Mouse (Mus musculus) intestine, postnatal 0 days (tissue): ENCODE data around the gene Serpinb6b. TPM values are rescaled to one million over a fixed set of nuclear protein-coding genes. Genes with fewer than 3 reads are reported as not detected.
"Not testable (repeated sequence)": the region's sequence is repeated elsewhere in the genome, so short reads cannot be mapped to it uniquely, and the experiment has no call there.

Source experiments
- ATAC-seq: fragments of 200-750 bp; cut with Nextera tagmentation; 2 replicates; pipeline ENCODE4 v1.8.0; 2017; ENCODE audit warnings: mild to moderate bottlenecking, moderate TSS enrichment, moderate library complexity
- H3K27ac ChIP-seq: fragments of 300-500 bp; sonication (generic); 2 replicates; pipeline ENCODE4 v1.5.1; 2014; ENCODE audit warnings: mild to moderate bottlenecking, low read depth, low read length, moderate library complexity
- H3K27me3 ChIP-seq: fragments of 300-500 bp; sonication (generic); replicated peaks from 2 replicates; pipeline ENCODE4 v1.6.1; 2014; ENCODE audit warnings: low read length, mixed read lengths; ENCODE audit not compliant: control insufficient read depth, insufficient read depth
- H3K36me3 ChIP-seq: fragments of 300-500 bp; sonication (generic); 2 replicates; pipeline ENCODE4 v1.6.1; 2014; ENCODE audit warnings: mild to moderate bottlenecking, moderate library complexity; ENCODE audit not compliant: control insufficient read depth, insufficient read depth
- H3K4me1 ChIP-seq: fragments of 300-500 bp; sonication (generic); replicated peaks from 2 replicates; pipeline ENCODE4 v1.6.1; 2014; ENCODE audit warnings: antibody characterized with exemption, low read length, mixed read lengths; ENCODE audit not compliant: control insufficient read depth, insufficient read depth
- H3K4me2 ChIP-seq: fragments of 300-500 bp; sonication (generic); replicated peaks from 2 replicates; pipeline ENCODE4 v1.6.1; 2014; ENCODE audit warnings: low read depth, mild to moderate bottlenecking, moderate library complexity
- H3K4me3 ChIP-seq: fragments of 300-500 bp; sonication (generic); 2 replicates; pipeline ENCODE4 v1.5.1; 2014; ENCODE audit warnings: low read depth, low read length
- H3K9ac ChIP-seq: fragments of 300-500 bp; sonication (generic); 2 replicates; pipeline ENCODE4 v1.6.1; 2014; ENCODE audit warnings: mild to moderate bottlenecking, low read depth, low read length
- H3K9me3 ChIP-seq: fragments of 300-500 bp; sonication (generic); 2 replicates; pipeline ENCODE4 v1.6.1; 2016; ENCODE audit warnings: mixed run types; ENCODE audit not compliant: control insufficient read depth
- CTCF ChIP-seq: sonication (generic); IDR thresholded peaks from 2 replicates; pipeline ENCODE4 v1.5.1; 2016; ENCODE audit warnings: low read depth, mild to moderate bottlenecking, control low read depth, antibody characterized with exemption, moderate library complexity
- WGBS: fragments of 180-500 bp; shearing (Covaris S2); extraction: QIAGEN DNeasy Blood & Tissue Kit; methylation state at CpG from one replicate; pipeline ENCODE4 v1.1.7; 2014; 5-methylcytosine and 5-hydroxymethylcytosine counted together
- polyA plus RNA-seq: library from polyadenylated mRNA; unstranded; fragments of >200 nt; fragmentation: Nextera tagmentation; extraction: Ambion mirVana; gene quantifications from 2 replicates; pipeline ENCODE4 v1.2.1, GENCODE M21; 2015

Serpinb6b gene
- polyA plus RNA-seq, 1 experiment from 2014 or later = 13.8 TPM

DNA sequence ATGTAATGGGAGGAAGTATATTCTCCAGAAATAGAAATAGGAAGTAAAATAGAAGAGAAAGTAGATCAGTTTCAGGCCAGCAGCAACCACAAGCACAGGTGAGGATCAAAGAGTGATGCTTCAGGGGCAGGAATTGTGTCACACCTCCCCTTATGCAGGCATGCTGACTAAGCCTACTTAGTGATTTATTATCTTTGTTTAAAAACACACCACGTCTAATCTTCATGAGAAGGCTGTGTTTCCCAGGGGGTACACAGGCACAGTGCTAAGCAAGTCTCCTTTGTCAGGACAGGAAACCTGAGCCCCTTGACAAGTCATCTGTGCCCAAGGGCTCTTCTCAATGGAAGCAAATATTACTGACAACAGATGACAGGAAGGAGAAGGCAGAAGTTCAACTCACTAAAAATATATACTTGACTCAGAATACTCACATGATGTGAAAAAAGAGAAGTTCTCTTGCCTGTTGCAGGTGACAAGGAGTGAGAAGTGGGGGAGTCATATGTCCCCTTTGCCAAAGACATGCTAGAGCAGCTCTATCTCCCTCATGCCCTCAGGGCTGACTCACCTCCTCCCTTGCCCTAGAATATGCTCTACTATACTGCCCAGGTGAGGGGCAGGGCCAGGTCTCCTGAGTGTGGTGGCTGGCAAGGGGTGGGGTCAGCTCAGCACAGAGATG, 30.2 kb upstream of the Serpinb6b start:
- Histone ChIP-seq H3K27ac (no peak overlapping the region), H3K36me3 (no peaks in the 10 kb centered on the region), H3K9ac (no peak overlapping the region), H3K9me3 (no peaks in the 10 kb centered on the region), H3K4me3 (no peak overlapping the region), H3K4me1 (no peaks in the 10 kb centered on the region), H3K4me2 (no peak overlapping the region), H3K27me3 (no peaks in the 10 kb centered on the region)
- ATAC-seq = no peak
- TF ChIP-seq CTCF = no peak
- WGBS = 5% methylated on average over 1 of the region's 1 CpGs

DNA sequence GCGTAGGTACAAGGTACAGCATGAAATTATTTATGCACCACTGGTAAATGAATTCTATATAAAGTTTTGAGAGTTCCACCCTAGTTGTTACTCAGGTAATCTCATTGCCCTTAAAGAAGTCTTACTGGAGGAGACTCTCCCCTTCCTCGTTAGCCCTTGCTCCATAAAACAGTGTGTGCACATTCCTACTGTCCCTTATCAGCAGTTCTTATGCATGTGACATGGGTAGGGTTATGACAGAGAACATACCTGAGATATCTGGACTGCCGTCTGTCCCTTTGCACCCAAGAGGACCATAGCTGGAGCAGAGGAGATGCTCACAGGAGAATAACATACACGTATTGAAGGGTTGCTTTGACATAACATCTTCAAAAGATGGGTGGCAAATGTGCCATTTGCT, 26.7 kb upstream of the Serpinb6b start:
- H3K27me3 ChIP-seq, H3K4me1 ChIP-seq, H3K4me2 ChIP-seq, H3K9me3 ChIP-seq, H3K9ac ChIP-seq, H3K36me3 ChIP-seq, H3K4me3 ChIP-seq, H3K27ac ChIP-seq: not testable (repeated sequence)
- peak; percentile 90 for ATAC-seq
- WGBS = 49% methylated on average over 4 of the region's 4 CpGs

DNA sequence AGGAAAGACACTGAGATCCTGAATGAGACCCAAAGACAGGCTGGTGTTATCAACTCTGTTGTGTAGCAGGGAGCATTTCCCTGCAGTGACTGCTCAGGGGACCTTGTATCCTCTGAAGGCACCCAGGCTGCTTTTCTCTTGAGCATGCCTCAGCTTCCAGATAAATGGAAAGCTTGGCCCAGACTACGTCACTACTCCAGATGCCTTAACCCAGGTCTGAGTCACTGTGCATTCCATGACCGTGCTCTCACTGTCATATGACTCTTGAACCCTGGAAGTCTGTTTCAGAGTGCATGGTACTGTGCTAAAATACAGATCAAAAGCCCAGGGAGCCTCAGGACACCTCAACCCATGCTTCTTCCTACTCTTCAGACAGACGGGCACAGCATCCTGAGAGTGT, 25.8 kb upstream of the Serpinb6b start:
- H3K4me2 ChIP-seq, H3K4me3 ChIP-seq, H3K9ac ChIP-seq, H3K4me1 ChIP-seq, H3K9me3 ChIP-seq, H3K36me3 ChIP-seq, H3K27me3 ChIP-seq: not testable (repeated sequence)
- peak overlapping the region; percentile 57; the same call in 1 of the 2 replicates for H3K27ac ChIP-seq
- ATAC-seq = peak; percentile 85
- WGBS = 53% methylated on average over 3 of the region's 3 CpGs

DNA sequence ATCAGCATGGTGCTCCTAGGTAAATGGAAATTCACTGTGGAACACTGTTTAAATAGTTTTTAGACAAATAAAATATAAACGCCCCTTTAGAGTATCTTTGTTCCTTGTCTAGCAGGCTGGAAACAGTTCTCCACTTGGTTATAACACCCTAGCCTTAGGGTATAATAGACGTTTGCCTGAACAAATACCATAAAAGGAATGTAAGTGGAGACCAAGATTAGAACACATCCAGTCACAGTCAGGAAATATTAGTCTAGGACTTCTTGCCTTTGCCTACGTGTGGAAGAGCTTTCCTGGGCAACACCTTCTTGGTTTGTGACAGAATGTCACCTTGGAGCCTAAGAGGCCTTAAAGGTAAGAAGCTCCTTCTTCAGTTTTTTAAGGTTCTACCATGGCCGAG, 8.5 kb upstream of the Serpinb6b start:
- TF ChIP-seq CTCF = no peak
- no peak overlapping the region for H3K4me3 ChIP-seq
- H3K27ac ChIP-seq = no peak overlapping the region
- H3K27me3 ChIP-seq = no peaks in the 10 kb centered on the region
- H3K4me2 ChIP-seq = no peak overlapping the region
- no peak for ATAC-seq
- no peak overlapping the region for H3K9ac ChIP-seq
- no peaks in the 10 kb centered on the region for H3K36me3 ChIP-seq
- no peaks in the 10 kb centered on the region for H3K9me3 ChIP-seq
- 43% methylated on average over 4 of the region's 4 CpGs for WGBS
- H3K4me1 ChIP-seq = no peaks in the 10 kb centered on the region

DNA sequence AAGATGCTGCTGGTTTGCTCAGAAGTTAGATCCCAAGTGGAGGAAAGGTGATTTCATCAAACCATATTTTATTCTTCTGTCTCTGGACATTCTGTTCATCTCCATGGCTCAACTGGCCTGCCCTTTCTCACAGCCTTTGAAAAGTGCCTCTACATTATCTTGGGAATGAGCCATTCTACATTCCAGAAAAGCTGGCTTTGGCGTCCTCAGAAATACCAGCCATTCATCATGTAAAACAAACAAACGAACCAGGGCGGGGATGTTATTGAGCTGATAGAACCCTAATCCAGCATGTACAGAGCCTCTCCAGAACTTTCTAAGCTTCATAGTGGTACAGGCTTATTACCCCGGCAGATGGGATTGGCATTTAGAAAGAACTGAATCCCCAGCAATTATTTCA, 7.1 kb upstream of the Serpinb6b start:
- no peak for ATAC-seq
- Histone ChIP-seq H3K27me3 (no peaks in the 10 kb centered on the region), H3K9me3 (no peaks in the 10 kb centered on the region), H3K4me3 (no peak overlapping the region), H3K4me2 (no peak overlapping the region), H3K4me1 (no peaks in the 10 kb centered on the region), H3K27ac (no peak overlapping the region), H3K36me3 (no peaks in the 10 kb centered on the region), H3K9ac (no peak overlapping the region)
- TF ChIP-seq CTCF = no peak
- WGBS = 55% methylated on average over 4 of the region's 4 CpGs

DNA sequence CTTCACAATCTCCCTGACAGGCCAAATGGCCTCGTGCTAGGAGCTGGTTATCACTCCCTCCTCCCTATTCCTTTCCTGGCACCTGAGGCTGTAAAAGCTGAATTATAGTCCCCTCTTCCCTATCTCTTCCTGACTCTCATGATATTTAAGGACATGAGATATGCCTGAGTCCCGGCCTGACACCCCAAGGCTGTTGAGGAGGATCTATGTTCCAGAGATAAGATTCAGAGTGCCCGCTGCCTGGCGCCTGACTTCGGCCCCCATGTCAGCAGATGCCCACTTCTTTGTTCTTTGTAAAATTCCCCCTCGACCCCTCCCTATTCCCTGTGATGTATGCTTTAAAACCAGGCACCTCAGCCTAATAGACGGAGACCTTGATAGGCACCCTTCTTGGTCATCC, 6.5 kb upstream of the Serpinb6b start:
- not testable (repeated sequence) for H3K27ac ChIP-seq, H3K4me1 ChIP-seq, H3K36me3 ChIP-seq, H3K9ac ChIP-seq, H3K27me3 ChIP-seq, ATAC-seq, H3K4me2 ChIP-seq, H3K4me3 ChIP-seq, H3K9me3 ChIP-seq
- 80% methylated on average over 7 of the region's 7 CpGs for WGBS
